Mouse (Mus musculus): Measurements from ENCODE around the gene Tnfrsf17. TPM values are rescaled to one million over a fixed set of nuclear protein-coding genes. Genes with fewer than 3 reads are reported as not detected.
"Not testable (repeated sequence)": the region's sequence is repeated elsewhere in the genome, so short reads cannot be mapped to it uniquely, and the experiment has no call there.

The Tnfrsf17 gene
- polyA plus RNA-seq, 1 experiment, result not detected

- Histone ChIP-seq H3K27ac (ENCODE audit: insufficient read depth, low read depth, low read length) (no peak overlapping the region), H3K4me3 (ENCODE audit: insufficient read depth, low read depth, low read length) (no peak overlapping the region), H3K4me1 (ENCODE audit: control insufficient read depth, insufficient read depth, low read length) (no peaks in the 10 kb centered on the region)
- TF ChIP-seq POLR2A (IDR thresholded peaks at IDR 0.05; ENCODE audit: insufficient read depth, low read depth, low read length) (no peak), CTCF (IDR thresholded peaks at IDR 0.05; ENCODE audit: insufficient read depth, low read depth, low read length) (no peak)
- 96% methylated on average over 2 of the region's 2 CpGs for WGBS
These were observed 27.7 kb upstream of the Tnfrsf17 start for GRCm38 (mm10) chr16:11285949-11286348.

- 90% methylated on average over 8 of the region's 8 CpGs for WGBS
- H3K27ac ChIP-seq (ENCODE audit: insufficient read depth, low read depth, low read length); H3K4me3 ChIP-seq (ENCODE audit: insufficient read depth, low read depth, low read length); H3K4me1 ChIP-seq (ENCODE audit: control insufficient read depth, insufficient read depth, low read length): not testable (repeated sequence)
These were observed 24.7 kb upstream of the Tnfrsf17 start for GRCm38 (mm10) chr16:11288873-11289272.

- 83% methylated on average over 4 of the region's 4 CpGs for WGBS
These were observed 18.0 kb upstream of the Tnfrsf17 start for GRCm38 (mm10) chr16:11295583-11295982.

GRCm38 (mm10) chr16:11297700-11298099 is 15.9 kb upstream of the Tnfrsf17 start:
- not testable (repeated sequence) for H3K27ac ChIP-seq (ENCODE audit: insufficient read depth, low read depth, low read length); H3K4me3 ChIP-seq (ENCODE audit: insufficient read depth, low read depth, low read length); H3K4me1 ChIP-seq (ENCODE audit: control insufficient read depth, insufficient read depth, low read length)
- 65% methylated on average over 1 of the region's 1 CpGs for WGBS

More at GRCm38 (mm10) chr16:11295583-11295982, 18.0 kb upstream of the Tnfrsf17 start:
- not testable (repeated sequence) for H3K4me1 ChIP-seq (ENCODE audit: control insufficient read depth, insufficient read depth, low read length); H3K27ac ChIP-seq (ENCODE audit: insufficient read depth, low read depth, low read length); H3K4me3 ChIP-seq (ENCODE audit: insufficient read depth, low read depth, low read length)

- no peak for TF ChIP-seq POLR2A (IDR thresholded peaks at IDR 0.05; ENCODE audit: insufficient read depth, low read depth, low read length)
- TF ChIP-seq CTCF (IDR thresholded peaks at IDR 0.05; ENCODE audit: insufficient read depth, low read depth, low read length), result no peak
- H3K27ac ChIP-seq (ENCODE audit: insufficient read depth, low read depth, low read length), result no peak overlapping the region
- H3K4me1 ChIP-seq (ENCODE audit: control insufficient read depth, insufficient read depth, low read length), result no peaks in the 10 kb centered on the region
- no peak overlapping the region for H3K4me3 ChIP-seq (ENCODE audit: insufficient read depth, low read depth, low read length)
These were observed 9.9 kb upstream of the Tnfrsf17 start for GRCm38 (mm10) chr16:11303741-11304140.

GRCm38 (mm10) chr16:11305531-11305930 is 8.1 kb upstream of the Tnfrsf17 start:
- H3K27ac ChIP-seq (ENCODE audit: insufficient read depth, low read depth, low read length), result no peak overlapping the region
- WGBS, result 89% methylated on average over 2 of the region's 2 CpGs
- TF ChIP-seq CTCF (IDR thresholded peaks at IDR 0.05; ENCODE audit: insufficient read depth, low read depth, low read length) (no peak), POLR2A (IDR thresholded peaks at IDR 0.05; ENCODE audit: insufficient read depth, low read depth, low read length) (no peak)
- H3K4me1 ChIP-seq (ENCODE audit: control insufficient read depth, insufficient read depth, low read length), result no peaks in the 10 kb centered on the region
- no peak overlapping the region for H3K4me3 ChIP-seq (ENCODE audit: insufficient read depth, low read depth, low read length)

- Histone ChIP-seq H3K4me1 (ENCODE audit: control insufficient read depth, insufficient read depth, low read length) (no peaks in the 10 kb centered on the region), H3K27ac (ENCODE audit: insufficient read depth, low read depth, low read length) (no peak overlapping the region), H3K4me3 (ENCODE audit: insufficient read depth, low read depth, low read length) (no peak overlapping the region)
- WGBS, result 47% methylated on average over 5 of the region's 5 CpGs
- TF ChIP-seq POLR2A (IDR thresholded peaks at IDR 0.05; ENCODE audit: insufficient read depth, low read depth, low read length) (no peak), CTCF (IDR thresholded peaks at IDR 0.05; ENCODE audit: insufficient read depth, low read depth, low read length) (no peak)
These were observed 2.2 kb downstream of the Tnfrsf17 start for GRCm38 (mm10) chr16:11315786-11316320.

DNA sequence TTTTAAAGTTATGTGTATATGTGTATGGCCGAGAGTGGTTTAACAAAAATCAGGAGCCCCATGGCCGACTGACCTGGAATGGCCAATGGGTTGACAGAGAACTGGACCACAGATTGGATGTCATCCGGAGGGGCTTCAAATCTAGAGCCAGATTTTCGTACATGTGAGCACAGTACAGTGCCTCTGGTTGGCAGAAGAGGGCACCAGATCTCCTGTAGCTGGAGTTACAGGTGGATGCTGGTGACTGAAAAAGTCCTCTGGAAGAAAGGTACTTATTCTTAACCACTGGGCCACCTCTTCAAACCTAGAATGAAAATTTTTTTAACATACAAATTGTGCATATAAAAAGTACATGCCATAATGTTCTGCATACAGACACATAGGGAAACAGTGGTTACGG is 3.1 kb downstream of the Tnfrsf17 start:
- TF ChIP-seq POLR2A (IDR thresholded peaks at IDR 0.05; ENCODE audit: insufficient read depth, low read depth, low read length) (no peak), CTCF (IDR thresholded peaks at IDR 0.05; ENCODE audit: insufficient read depth, low read depth, low read length) (no peak)

GRCm38 (mm10) chr16:11317324-11317723 is 3.7 kb downstream of the Tnfrsf17 start:
- no peaks in the 10 kb centered on the region for H3K4me1 ChIP-seq (ENCODE audit: control insufficient read depth, insufficient read depth, low read length)
- H3K27ac ChIP-seq (ENCODE audit: insufficient read depth, low read depth, low read length), result no peak overlapping the region
- no peak overlapping the region for H3K4me3 ChIP-seq (ENCODE audit: insufficient read depth, low read depth, low read length)
- TF ChIP-seq POLR2A (IDR thresholded peaks at IDR 0.05; ENCODE audit: insufficient read depth, low read depth, low read length) (no peak), CTCF (IDR thresholded peaks at IDR 0.05; ENCODE audit: insufficient read depth, low read depth, low read length) (no peak)
- 71% methylated on average over 6 of the region's 6 CpGs for WGBS

More for the DNA sequence above, 3.1 kb downstream of the Tnfrsf17 start:
- Histone ChIP-seq H3K4me3 (ENCODE audit: insufficient read depth, low read depth, low read length) (no peak overlapping the region), H3K4me1 (ENCODE audit: control insufficient read depth, insufficient read depth, low read length) (no peaks in the 10 kb centered on the region), H3K27ac (ENCODE audit: insufficient read depth, low read depth, low read length) (no peak overlapping the region)
- 74% methylated on average over 5 of the region's 5 CpGs for WGBS
